Mouse (Mus musculus) brown adipose tissue, adult 24 weeks (tissue): ENCODE results near the gene Tob2. TPM values are rescaled to one million over a fixed set of nuclear protein-coding genes. Genes with fewer than 3 reads are reported as not detected.

Experiments used
- H3K27ac ChIP-seq: fragments of 200-500 bp; replicated peaks from 2 replicates; pipeline ENCODE4 v1.5.1; 2012; ENCODE audit warnings: low read depth, mild to moderate bottlenecking, low read length
- H3K4me1 ChIP-seq: fragments of 200-500 bp; 2 replicates; pipeline ENCODE4 v1.6.1; 2012; ENCODE audit warnings: low read length, mixed read lengths; ENCODE audit not compliant: control insufficient read depth, insufficient read depth, insufficient read length
- H3K4me3 ChIP-seq: fragments of 200-500 bp; 2 replicates; pipeline ENCODE4 v1.5.1; 2012; ENCODE audit warnings: low read depth, mild to moderate bottlenecking, low read length, moderate library complexity; ENCODE audit not compliant: insufficient read depth
- polyA plus RNA-seq: library from polyadenylated mRNA; stranded (reverse); fragments of >200 nt; gene quantifications from 2 replicates; pipeline ENCODE4 v1.2.4, GENCODE M21; 2012; ENCODE audit not compliant: missing spikeins, insufficient read depth, insufficient read length

The Tob2 gene
- 79.0 and 87.4 TPM in 2 replicates for polyA plus RNA-seq

- peak within 1 kb of the TSS; percentile 94 for H3K4me3 ChIP-seq
- no peaks in the 10 kb centered on the region for H3K4me1 ChIP-seq
- H3K27ac ChIP-seq, result peak within 1 kb of the TSS; percentile 100
These were observed at the start of gene Tob2 for GRCm38 (mm10) chr15:81858517-81859329. TSS of gene Tob2 (minus strand) at chr15:81858796.

DNA sequence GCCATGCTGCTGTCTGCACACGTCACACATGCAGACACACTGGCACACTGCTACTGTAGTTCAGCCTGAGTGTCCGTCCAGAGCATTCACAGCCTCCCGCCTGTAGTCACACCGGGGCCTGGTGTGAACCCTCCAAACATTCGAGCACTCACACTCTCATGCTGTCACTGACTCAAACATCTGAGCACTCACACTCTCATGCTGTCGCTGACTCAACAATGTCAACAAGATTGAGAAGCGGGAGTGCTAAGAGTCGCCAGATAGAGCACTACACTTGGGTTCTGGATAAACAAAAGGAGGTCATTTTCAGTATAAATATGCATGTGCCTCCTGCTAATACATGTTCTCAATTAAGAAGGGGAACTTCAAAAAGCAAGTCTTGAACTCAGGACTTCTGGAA lies 49.4 kb upstream of the Tob2 start:
- Histone ChIP-seq H3K4me3 (no peak overlapping the region), H3K4me1 (no peaks in the 10 kb centered on the region), H3K27ac (no peak overlapping the region)

GRCm38 (mm10) chr15:81904939-81905338 lies 46.3 kb upstream of the Tob2 start:
- H3K4me3 ChIP-seq, result no peak overlapping the region
- H3K27ac ChIP-seq, result no peak overlapping the region
- no peaks in the 10 kb centered on the region for H3K4me1 ChIP-seq

DNA sequence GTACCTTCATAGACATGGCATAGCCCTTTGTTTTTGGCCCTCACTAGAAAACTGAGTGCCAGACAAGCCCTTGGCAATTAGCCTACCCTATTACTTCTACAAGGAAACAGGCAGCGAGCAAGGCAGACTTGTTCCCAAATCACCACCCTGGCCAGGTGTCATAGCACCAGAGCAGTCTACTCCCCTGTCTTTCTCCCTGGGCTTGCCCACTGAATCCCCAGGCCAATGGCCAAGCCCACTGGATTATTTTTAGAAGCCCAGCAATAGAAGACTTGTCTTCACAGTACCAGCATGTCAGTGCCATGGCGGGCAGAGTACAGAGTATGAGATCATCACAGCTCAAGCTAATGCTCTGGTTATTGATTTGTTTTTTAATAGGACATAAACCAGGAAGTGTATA lies 40.2 kb upstream of the Tob2 start:
- Histone ChIP-seq H3K4me1 (no peaks in the 10 kb centered on the region; the same call in 1 of the 2 replicates), H3K27ac (no peak overlapping the region), H3K4me3 (no peak overlapping the region)

DNA sequence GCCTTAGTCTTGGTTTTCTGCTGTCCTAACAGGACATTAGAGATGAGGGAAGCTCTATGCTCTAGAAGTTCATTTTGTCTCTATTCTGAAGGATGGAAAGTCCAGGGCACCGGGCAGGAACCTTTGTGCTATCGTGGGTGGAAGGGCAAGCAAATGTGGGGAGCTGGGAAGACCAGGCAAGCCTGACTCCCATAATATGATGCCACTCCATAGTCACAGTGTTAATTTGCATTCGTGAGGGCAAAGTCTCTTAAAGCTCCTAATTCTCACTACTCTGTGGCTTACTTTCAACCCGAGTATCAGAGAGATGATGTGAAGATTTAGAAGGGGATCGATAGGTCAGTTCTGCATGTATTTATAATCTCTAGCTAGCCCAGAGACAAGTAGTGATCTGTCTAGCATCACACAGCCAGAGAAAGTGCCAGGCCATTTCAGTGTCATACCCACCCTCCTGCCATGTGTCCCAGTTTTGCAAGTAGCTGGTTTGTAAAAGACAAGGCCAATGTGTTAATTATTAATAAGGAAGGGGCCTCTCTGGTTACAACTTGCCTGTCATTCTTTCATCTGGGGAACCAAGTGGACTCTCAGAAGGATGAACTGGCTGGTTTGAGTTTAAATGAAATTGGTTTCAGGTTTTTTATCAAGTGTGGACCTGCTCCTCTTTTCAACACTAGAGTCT lies 39.1 kb upstream of the Tob2 start:
- no peak overlapping the region for H3K27ac ChIP-seq
- H3K4me1 ChIP-seq, result no peaks in the 10 kb centered on the region; the same call in 1 of the 2 replicates
- H3K4me3 ChIP-seq, result no peak overlapping the region

DNA sequence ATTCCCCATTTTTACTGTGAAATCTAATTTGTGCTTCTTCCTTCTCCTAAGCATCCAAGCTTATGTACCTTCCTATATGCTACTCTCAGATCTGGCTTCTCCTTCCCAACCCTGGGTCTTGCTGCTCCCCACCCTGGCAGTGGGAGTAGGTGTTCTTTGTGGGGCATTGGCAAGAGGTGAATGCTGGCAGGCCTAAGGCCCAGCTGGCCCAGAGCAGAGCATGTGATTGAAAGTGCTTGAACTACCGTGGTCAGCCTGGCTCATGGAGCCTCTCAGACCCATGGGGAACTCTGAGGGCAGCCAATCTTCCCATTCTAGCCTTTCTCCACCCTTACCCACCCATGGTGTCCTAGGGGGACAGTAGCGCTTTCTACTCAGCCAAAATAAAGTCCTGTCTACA lies 37.8 kb upstream of the Tob2 start:
- no peaks in the 10 kb centered on the region; the same call in 1 of the 2 replicates for H3K4me1 ChIP-seq
- no peak overlapping the region for H3K4me3 ChIP-seq
- H3K27ac ChIP-seq, result no peak overlapping the region

- H3K27ac ChIP-seq, result no peak overlapping the region
- H3K4me1 ChIP-seq, result no peaks in the 10 kb centered on the region; the same call in 1 of the 2 replicates
These were observed 35.4 kb upstream of the Tob2 start for GRCm38 (mm10) chr15:81894002-81894401.

DNA sequence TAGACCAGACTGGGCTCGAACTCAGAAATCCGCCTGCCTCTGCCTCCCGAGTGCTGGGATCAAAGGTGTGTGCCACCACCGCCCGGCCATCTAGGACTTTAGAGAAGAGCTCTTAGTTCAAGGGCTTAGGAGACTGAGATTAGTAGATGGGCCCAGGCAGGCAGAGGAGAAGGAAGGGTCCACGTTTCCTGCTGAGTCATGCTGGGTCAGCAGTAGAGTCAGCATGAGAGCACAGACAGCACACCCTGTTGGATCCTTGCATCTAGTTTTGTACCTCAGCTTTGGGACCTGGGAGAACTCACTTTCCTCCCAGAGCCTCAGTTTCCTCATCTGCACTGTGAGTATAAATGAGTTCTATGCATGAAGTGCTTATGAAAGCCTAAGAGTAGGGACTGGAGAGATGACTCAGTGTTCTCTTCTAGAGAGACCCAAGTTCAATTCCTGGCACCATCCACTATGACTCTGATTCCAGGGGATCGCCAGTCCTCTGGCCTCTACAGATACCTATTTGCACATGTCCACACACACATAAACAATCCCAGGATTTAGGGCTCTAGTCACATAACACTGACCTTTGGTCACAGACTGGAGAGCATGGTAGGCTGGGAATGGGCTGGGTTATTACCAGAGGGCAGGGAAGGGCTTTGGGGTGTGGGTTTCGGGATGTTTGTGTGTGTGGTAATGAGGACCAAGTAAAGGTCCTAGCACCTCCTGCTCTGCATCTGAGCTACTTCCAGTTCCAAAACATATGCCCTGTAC lies 33.4 kb upstream of the Tob2 start:
- Histone ChIP-seq H3K27ac (0 out of 2 replicates have a peak overlapping the region, but pooled peaks have one; percentile 45), H3K4me1 (peaks cover 2% of the 10 kb centered on the region)

More at GRCm38 (mm10) chr15:81894002-81894401, 35.4 kb upstream of the Tob2 start:
- no peak overlapping the region for H3K4me3 ChIP-seq

DNA sequence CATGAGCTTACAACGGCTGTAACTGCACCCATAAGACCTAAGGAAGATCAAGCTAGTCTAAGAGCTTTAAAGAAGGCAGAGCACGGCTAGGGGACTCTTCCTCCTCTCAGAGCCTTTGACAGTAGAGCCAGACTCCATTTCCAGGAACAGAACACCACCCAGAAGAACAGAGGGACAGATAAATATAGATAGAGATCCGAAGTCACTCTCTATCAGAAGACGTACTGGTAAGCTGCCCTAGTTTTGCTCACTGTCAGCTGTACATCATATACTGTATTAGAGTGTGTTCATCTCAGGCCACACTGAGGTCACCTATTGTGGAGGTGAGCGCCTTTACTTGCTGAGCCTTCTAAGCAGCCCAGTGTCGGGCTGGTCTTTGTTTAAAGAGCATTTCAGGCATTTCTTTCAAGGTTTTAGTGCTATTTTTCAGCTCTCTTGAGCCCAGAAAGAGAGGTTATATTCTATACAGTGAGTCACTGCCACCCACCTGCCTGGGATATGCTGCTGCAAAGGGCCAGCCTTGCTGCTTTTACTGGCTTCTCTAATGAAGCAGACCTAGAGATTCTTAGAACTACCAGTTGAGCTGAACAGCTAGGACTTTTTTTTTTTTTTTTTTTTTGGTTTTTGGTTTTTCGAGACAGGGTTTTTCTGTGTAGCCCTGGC lies 32.7 kb upstream of the Tob2 start:
- Histone ChIP-seq H3K4me3 (no peak overlapping the region), H3K4me1 (peaks cover 2% of the 10 kb centered on the region), H3K27ac (no peak overlapping the region)

More for the DNA sequence above, 33.4 kb upstream of the Tob2 start:
- H3K4me3 ChIP-seq, result no peak overlapping the region

GRCm38 (mm10) chr15:81889175-81889574 lies 30.6 kb upstream of the Tob2 start:
- Histone ChIP-seq H3K4me3 (no peak overlapping the region), H3K4me1 (peaks cover 2% of the 10 kb centered on the region), H3K27ac (no peak overlapping the region)

DNA sequence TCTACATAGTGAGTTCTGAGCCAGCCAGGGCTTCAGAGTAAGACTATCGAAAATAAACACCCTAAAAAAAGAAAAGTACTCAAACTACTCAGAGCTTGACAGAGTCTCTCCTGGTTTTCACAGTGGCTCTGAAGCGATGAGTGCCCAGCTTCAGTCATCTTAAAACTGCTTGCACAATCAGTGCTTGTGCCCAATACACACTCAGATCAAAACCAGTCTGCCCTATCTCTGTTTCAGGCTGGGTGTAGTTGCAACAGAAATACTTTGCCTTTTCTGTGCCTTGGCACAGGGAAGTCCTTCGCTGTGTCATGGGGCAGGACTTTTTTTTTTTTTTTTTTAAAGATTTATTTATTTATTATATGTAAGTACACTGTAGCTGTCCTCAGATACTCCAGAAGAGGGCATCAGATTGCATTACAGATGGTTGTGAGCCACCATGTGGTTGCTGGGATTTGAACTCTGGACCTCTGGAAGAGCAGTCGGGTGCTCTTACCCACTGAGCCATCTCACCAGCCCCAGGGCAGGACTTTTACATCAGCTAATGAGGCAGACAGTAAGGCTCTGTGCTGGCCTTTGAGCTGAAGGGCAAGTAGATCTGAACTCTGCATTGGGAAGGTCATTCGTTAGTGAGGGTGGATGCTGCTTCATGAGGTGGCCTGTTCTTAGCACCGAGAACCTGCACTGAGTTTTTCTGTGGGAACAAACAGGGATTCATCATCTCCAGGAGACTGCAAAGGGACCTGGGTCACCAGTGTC lies 28.4 kb upstream of the Tob2 start:
- 0 out of 2 replicates have a peak overlapping the region, but pooled peaks have one; percentile 21 for H3K27ac ChIP-seq
- H3K4me3 ChIP-seq, result no peak overlapping the region
- peaks cover 7% of the 10 kb centered on the region for H3K4me1 ChIP-seq

DNA sequence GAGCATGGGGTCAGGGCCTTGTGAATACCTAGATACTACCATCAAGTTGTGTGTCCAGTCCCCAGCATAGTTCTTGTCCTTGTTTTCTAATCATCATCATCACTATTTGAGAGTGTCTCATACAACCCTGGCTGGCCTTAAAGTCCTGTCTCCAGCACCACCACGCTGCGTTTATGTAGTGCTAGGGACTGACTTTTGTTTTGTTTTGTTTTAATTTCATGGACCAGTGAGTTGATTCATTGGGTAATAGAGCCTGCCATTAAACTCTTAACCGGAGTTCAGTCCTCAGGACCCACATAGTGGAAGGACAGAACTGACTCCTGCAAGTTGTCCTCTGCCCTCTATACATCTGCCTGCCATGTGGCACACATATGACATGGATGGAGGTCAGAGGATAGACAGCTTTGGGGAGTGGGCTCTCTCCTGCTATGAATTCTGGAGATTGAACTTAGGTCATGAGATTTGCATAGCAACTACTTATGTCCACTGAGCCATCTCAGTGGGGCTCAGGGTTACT lies 26.9 kb upstream of the Tob2 start:
- peaks cover 11% of the 10 kb centered on the region for H3K4me1 ChIP-seq
- H3K27ac ChIP-seq, result peak overlapping the region; percentile 40; the same call in 1 of the 2 replicates
- no peak overlapping the region for H3K4me3 ChIP-seq

GRCm38 (mm10) chr15:81882348-81882747 lies 23.8 kb upstream of the Tob2 start:
- H3K4me1 ChIP-seq, result peaks cover 12% of the 10 kb centered on the region
- H3K27ac ChIP-seq, result peak overlapping the region; percentile 10; the same call in 1 of the 2 replicates
- H3K4me3 ChIP-seq, result no peak overlapping the region
